Mouse (Mus musculus): ENCODE measurements around the gene Tecpr1. TPM values are rescaled to one million over a fixed set of nuclear protein-coding genes. Genes with fewer than 3 reads are reported as not detected.

The Tecpr1 gene
- total RNA-seq, 2 experiments from 2014 or later: 24.1 to 26.0 TPM

DNA sequence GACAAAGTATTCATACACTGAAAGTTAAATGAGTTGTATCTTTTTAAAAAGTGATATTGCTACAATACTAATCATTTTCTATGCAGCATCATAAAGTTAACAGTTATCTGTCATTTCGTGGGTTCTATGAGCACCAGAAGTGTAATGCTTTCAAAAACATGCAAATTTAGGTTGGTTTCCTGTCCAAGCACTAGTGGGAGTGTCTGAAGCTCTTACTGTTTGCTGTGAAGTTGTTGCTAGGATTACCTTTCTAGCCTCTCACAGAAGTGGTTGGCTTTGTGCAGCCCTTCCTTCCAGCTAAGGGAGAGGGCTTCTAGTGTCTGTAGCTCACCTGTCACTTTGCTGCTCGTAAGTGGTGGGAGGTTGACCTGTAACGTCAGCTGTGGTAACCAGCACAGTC, 57.7 kb downstream of the Tecpr1 start:
- DNase-seq: no peak

DNA sequence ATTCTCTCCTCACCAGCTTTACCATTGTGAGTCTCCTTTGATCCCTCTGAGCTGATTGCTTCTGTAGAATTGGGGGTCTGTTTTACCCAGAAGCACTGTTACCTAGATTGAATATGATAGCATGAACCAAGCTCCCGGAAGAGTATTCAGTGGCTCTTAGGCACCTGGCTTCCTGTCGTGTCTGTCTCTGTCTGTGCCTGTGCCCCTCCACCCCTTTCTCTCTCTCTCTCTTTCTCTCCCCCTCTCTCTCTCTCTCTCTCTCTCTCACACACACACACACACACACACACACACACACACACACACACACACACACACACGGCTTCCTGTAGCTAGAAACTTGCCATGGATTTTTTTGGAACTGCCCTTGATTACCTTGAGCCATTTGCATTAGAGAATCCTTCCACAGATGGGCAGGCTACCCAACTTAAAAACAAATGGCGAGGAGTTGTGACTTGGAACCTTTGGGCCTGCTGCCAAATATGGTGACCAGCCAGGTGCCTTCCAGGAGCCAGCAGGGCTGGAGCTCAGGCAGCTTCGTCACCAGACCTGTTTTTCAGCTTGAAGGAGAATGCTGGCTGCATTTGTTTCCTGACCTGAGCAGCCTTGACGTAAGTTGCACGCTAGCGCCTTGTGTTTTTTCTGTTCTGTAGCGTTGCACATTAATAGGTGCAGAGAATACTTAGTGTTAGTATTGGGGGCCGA, 60.5 kb downstream of the Tecpr1 start:
- DNase-seq: no peak

DNA sequence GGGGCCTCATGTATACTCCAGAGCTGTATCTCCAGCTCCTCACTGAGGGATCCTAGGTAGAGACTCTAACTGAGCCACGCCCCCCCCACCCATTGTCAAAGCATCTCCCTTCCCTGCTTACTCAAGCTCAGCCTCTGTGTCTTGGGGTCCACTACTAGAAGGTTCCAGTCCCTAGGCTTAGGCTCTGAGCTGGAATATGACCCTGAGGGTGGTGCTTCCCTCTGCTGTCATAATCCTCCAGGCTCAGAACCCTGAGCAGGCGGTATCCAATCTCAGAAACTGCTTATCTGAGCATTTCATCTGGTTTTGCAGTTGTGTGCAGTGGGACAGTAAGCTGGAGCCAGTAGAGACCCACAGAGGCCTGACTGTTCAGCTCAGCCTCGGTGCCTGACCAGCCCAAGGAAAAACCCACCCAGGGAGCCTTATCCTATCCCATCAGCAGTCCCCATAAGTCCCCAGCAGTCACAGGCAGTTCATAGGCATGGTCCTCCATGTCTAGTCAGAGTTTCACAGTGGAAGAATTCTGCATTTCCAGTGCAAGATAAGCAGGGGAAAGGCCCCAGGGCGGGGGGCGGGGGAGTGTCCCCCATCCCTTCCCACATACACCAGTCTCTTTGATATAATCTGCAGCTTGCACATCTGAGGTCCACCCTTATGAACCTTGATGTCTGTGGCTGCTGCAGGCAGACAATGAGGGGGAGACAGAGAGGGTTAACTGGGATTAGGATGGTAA, 61.2 kb downstream of the Tecpr1 start:
- no peak for DNase-seq

DNA sequence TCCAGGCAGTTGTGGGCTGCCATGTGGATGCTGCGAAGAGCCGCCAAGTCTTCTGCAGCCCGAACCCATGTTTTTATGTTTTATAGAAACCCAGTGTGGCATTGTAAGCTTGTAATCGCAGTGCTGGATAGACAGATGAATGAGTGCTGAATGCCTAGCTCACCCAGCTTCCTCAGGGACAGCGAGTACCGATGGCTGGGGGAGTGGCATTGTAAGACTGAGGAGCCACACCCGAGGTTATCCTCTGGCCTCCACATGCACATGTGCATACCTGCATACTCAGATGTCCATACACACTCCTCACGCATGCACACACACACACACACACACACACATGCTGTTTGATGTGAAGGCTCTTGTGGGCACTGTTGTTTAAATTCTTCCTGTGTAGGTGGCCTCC, 64.3 kb downstream of the Tecpr1 start:
- no peak for DNase-seq

DNA sequence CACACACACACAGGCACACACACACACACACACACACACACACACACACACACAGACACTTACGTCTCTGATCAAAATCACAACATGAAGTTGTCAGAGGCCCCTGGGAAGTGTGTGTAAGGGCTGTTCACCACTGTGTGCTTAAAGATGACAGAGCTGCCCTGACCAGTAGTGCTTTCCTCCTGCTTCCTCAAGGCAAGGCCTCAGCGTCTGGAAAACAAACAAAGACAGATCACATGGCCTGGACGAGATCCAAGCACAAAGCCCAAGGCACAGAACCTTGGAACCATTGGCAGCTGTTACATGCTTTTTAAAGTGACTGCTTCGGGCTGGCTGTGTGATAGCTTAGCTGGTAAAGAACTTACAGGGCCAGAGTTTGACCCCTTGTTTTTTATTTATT, 64.8 kb downstream of the Tecpr1 start:
- peak; percentile 73 for DNase-seq

DNA sequence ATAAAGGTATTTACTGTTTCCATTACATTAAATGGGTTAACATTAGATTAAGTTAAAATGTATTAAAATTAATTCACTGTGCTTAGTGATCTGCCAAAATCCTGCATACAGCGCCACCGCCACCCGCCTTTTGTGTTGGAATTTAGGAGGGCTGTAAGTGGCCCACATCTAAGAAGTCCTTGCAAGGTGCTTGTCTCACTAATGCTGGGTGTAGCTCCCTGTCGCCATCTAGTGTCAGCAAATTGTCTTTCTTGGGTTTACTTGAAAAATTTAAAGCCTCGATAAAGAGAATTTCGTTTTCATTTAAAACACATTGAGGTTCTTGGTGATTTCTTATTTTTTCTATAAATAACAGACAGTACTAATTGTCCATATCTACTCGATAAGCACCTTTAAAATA, 68.9 kb downstream of the Tecpr1 start:
- DNase-seq: peak; percentile 78

DNA sequence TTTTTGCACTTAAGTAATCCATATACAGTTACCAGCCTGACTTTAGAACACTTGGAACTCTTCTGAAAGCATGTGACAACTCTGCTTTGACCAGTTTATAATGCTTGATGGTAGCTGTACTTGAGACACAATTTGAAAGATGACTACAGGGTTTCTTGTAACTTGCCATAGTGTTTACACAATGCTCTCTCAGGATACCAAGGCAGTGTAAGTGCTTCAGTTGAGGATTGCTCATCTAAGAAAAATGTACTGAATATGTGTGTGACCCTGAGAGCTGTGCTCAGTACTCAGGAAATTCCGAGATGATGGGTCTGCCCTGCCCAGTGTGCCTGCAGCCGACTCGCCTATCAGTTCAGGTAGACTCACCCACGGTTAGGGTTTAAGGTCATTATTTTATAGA, 72.1 kb downstream of the Tecpr1 start:
- DNase-seq: no peak

DNA sequence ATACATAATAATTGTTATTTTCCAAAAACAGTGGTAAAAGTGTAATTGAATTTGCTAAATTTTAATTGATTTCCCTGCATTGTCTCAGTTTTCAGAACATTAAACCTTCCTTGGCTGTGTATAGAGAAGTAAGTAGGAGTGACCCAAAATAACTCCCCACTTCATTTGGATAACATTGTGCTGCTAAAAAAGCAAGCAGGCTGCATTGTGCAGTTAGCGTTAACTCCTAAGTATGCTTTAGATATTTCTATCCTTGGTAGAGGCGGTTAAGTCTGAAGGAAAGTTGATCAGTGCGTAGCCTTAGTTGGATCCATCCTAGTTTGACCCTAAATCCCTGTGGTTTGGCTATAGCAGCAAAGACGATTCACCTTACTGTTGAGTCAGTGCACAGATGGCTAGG, 73.9 kb downstream of the Tecpr1 start:
- DNase-seq: no peak

DNA sequence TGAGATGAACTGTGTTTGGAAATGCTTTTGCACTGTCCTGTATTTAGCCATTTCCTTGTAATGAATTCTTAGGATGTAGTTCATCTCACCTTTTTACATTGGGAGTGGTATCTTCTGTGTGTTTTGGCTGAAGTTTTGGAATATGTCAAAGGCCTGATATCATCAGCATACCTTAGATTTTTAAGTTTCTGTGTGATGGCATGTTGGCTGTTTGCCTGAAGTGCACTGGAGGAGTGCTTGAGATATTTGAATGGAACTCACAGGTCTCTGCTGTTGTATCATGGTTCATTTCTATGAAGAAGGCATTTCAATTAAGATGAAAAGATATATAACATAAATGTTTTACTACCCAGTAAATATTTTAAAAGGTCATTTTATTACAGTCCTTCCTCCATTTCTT, 76.5 kb downstream of the Tecpr1 start:
- DNase-seq: no peak

Other genes starting within 250 kb of the Tecpr1 start
- 10 to 100 TPM; 43.1 to 43.8 TPM for gene Ccz1, start 208.7 kb downstream of the Tecpr1 start, total RNA-seq (2021)
- gene Ocm, start 196.9 kb downstream of the Tecpr1 start, total RNA-seq (2021): not detected
- gene Lmtk2, start 123.2 kb downstream of the Tecpr1 start, total RNA-seq (2021): 10 to 100 TPM; 19.0 to 20.8 TPM
- gene Bhlha15, start 33.3 kb downstream of the Tecpr1 start, total RNA-seq (2021): under 1 TPM; 0.07 TPM
- 100 to 1,000 TPM; 180 to 221 TPM for gene Bri3, start 20.8 kb upstream of the Tecpr1 start, total RNA-seq (2021)
- 10 to 100 TPM; 13.6 to 15.5 TPM for gene Baiap2l1, start 134.5 kb upstream of the Tecpr1 start, total RNA-seq (2021)